Mouse (Mus musculus): ENCODE measurements at regions not wholly inside any gene's neighbourhood (a gene's known extent, or its start where the extent isn't known, plus 50 kb on each side); places are given as distances from the start of the nearest gene placed in this dataset.

- peak; percentile 14 for DNase-seq (ENCODE audit: low spot score)
- 64% methylated on average over 4 of the region's 4 CpGs for WGBS
- Histone ChIP-seq H3K36me3 (ENCODE audit: control insufficient read depth, insufficient read depth, low read length) (no peaks in the 10 kb centered on the region), H3K9me3 (ENCODE audit: control insufficient read depth, low read length) (no peaks in the 10 kb centered on the region), H3K9ac (ENCODE audit: low read depth, low read length, severe bottlenecking) (no peak overlapping the region), H3K4me2 (replicated peaks; ENCODE audit: low read depth, low read length, severe bottlenecking) (no peak overlapping the region), H3K27me3 (ENCODE audit: control insufficient read depth, insufficient read depth, low read length) (no peaks in the 10 kb centered on the region), H3K27ac (replicated peaks; ENCODE audit: low read depth, low read length) (no peak overlapping the region), H3K4me3 (replicated peaks; ENCODE audit: low read length) (no peak overlapping the region), H3K4me1 (ENCODE audit: control insufficient read depth, insufficient read depth, low read length) (peaks cover 13% of the 10 kb centered on the region; the same call in 1 of the 2 replicates)
- ATAC-seq (ENCODE audit: low FRiP score, low read depth): no peak
- TF ChIP-seq POLR2A (IDR thresholded peaks at IDR 0.05; ENCODE audit: borderline replicate concordance, extremely low read depth, insufficient read depth, insufficient read length): no peak
Observed at GRCm38 (mm10) chr5:149908376-149909078, 109.9 kb upstream of the Rxfp2 start.

GRCm38 (mm10) chr5:149909108-149909739 lies 109.3 kb upstream of the Rxfp2 start:
- H3K27ac ChIP-seq (replicated peaks; ENCODE audit: low read depth, low read length): no peak overlapping the region
- no peak overlapping the region for H3K4me3 ChIP-seq (replicated peaks; ENCODE audit: low read length)
- H3K27me3 ChIP-seq (ENCODE audit: control insufficient read depth, insufficient read depth, low read length): no peaks in the 10 kb centered on the region
- WGBS: 22% methylated on average over 13 of the region's 13 CpGs
- TF ChIP-seq POLR2A (IDR thresholded peaks at IDR 0.05; ENCODE audit: borderline replicate concordance, extremely low read depth, insufficient read depth, insufficient read length): no peak
- no peaks in the 10 kb centered on the region for H3K36me3 ChIP-seq (ENCODE audit: control insufficient read depth, insufficient read depth, low read length)
- peaks cover 13% of the 10 kb centered on the region; the same call in 1 of the 2 replicates for H3K4me1 ChIP-seq (ENCODE audit: control insufficient read depth, insufficient read depth, low read length)
- peak overlapping the region; percentile 16; the same call in 1 of the 2 replicates for H3K4me2 ChIP-seq (replicated peaks; ENCODE audit: low read depth, low read length, severe bottlenecking)
- DNase-seq (ENCODE audit: low spot score) (peak; percentile 29), ATAC-seq (ENCODE audit: low FRiP score, low read depth) (peak; percentile 62; the same call in 1 of the 2 replicates)
- no peaks in the 10 kb centered on the region for H3K9me3 ChIP-seq (ENCODE audit: control insufficient read depth, low read length)
- H3K9ac ChIP-seq (ENCODE audit: low read depth, low read length, severe bottlenecking): no peak overlapping the region

- no peak overlapping the region for H3K9ac ChIP-seq (ENCODE audit: low read depth, low read length, severe bottlenecking)
- no peak overlapping the region for H3K4me3 ChIP-seq (replicated peaks; ENCODE audit: low read length)
- no peaks in the 10 kb centered on the region for H3K36me3 ChIP-seq (ENCODE audit: control insufficient read depth, insufficient read depth, low read length)
- H3K4me2 ChIP-seq (replicated peaks; ENCODE audit: low read depth, low read length, severe bottlenecking): no peak overlapping the region
- TF ChIP-seq POLR2A (IDR thresholded peaks at IDR 0.05; ENCODE audit: borderline replicate concordance, extremely low read depth, insufficient read depth, insufficient read length): no peak
- DNase-seq (ENCODE audit: low spot score) (no peak), ATAC-seq (ENCODE audit: low FRiP score, low read depth) (no peak)
- no peaks in the 10 kb centered on the region for H3K9me3 ChIP-seq (ENCODE audit: control insufficient read depth, low read length)
- H3K4me1 ChIP-seq (ENCODE audit: control insufficient read depth, insufficient read depth, low read length): peaks cover 13% of the 10 kb centered on the region; the same call in 1 of the 2 replicates
- no peaks in the 10 kb centered on the region for H3K27me3 ChIP-seq (ENCODE audit: control insufficient read depth, insufficient read depth, low read length)
- no peak overlapping the region for H3K27ac ChIP-seq (replicated peaks; ENCODE audit: low read depth, low read length)
- 41% methylated on average over 8 of the region's 8 CpGs for WGBS
Observed at GRCm38 (mm10) chr5:149909971-149910370, 108.5 kb upstream of the Rxfp2 start.

GRCm38 (mm10) chr5:149911968-149912367 lies 106.5 kb upstream of the Rxfp2 start:
- no peak for DNase-seq (ENCODE audit: low spot score)
- H3K27ac ChIP-seq (replicated peaks; ENCODE audit: low read depth, low read length): no peak overlapping the region
- no peak for TF ChIP-seq POLR2A (IDR thresholded peaks at IDR 0.05; ENCODE audit: borderline replicate concordance, extremely low read depth, insufficient read depth, insufficient read length)
- no peak overlapping the region for H3K4me2 ChIP-seq (replicated peaks; ENCODE audit: low read depth, low read length, severe bottlenecking)
- no peaks in the 10 kb centered on the region for H3K36me3 ChIP-seq (ENCODE audit: control insufficient read depth, insufficient read depth, low read length)
- H3K4me3 ChIP-seq (replicated peaks; ENCODE audit: low read length): no peak overlapping the region
- peaks cover 13% of the 10 kb centered on the region; the same call in 1 of the 2 replicates for H3K4me1 ChIP-seq (ENCODE audit: control insufficient read depth, insufficient read depth, low read length)
- no peaks in the 10 kb centered on the region for H3K9me3 ChIP-seq (ENCODE audit: control insufficient read depth, low read length)
- ATAC-seq (ENCODE audit: low FRiP score, low read depth): no peak
- no peaks in the 10 kb centered on the region for H3K27me3 ChIP-seq (ENCODE audit: control insufficient read depth, insufficient read depth, low read length)
- no peak overlapping the region for H3K9ac ChIP-seq (ENCODE audit: low read depth, low read length, severe bottlenecking)
- 85% methylated on average over 8 of the region's 8 CpGs for WGBS

- Histone ChIP-seq H3K27ac (replicated peaks; ENCODE audit: low read depth, low read length) (no peak overlapping the region), H3K4me1 (ENCODE audit: control insufficient read depth, insufficient read depth, low read length) (no peaks in the 10 kb centered on the region), H3K27me3 (ENCODE audit: control insufficient read depth, insufficient read depth, low read length) (no peaks in the 10 kb centered on the region), H3K9ac (ENCODE audit: low read depth, low read length, severe bottlenecking) (no peak overlapping the region), H3K36me3 (ENCODE audit: control insufficient read depth, insufficient read depth, low read length) (no peaks in the 10 kb centered on the region), H3K4me2 (replicated peaks; ENCODE audit: low read depth, low read length, severe bottlenecking) (no peak overlapping the region), H3K4me3 (replicated peaks; ENCODE audit: low read length) (no peak overlapping the region), H3K9me3 (ENCODE audit: control insufficient read depth, low read length) (no peaks in the 10 kb centered on the region)
- DNase-seq (ENCODE audit: low spot score) (no peak), ATAC-seq (ENCODE audit: low FRiP score, low read depth) (no peak)
- TF ChIP-seq POLR2A (IDR thresholded peaks at IDR 0.05; ENCODE audit: borderline replicate concordance, extremely low read depth, insufficient read depth, insufficient read length): no peak
Observed at GRCm38 (mm10) chr5:149915761-149916160, 102.7 kb upstream of the Rxfp2 start.

Data from limb, embryonic 14.5 days (tissue).